Mouse (Mus musculus) kidney, adult 2 months (tissue): ENCODE results near the gene Ppara.

Experiments
- CTCF ChIP-seq: fragments of 200-500 bp; conservative IDR thresholded peaks from 2 replicates; pipeline ENCODE4 v1.5.1; 2011; ENCODE audit warnings: low read depth, mild to moderate bottlenecking, control low read depth, low read length, moderate library complexity, mixed read lengths; ENCODE audit not compliant: insufficient read depth, insufficient read length
- POLR2A ChIP-seq: fragments of 200-500 bp; IDR thresholded peaks from one replicate; pipeline ENCODE4 v1.6.1; 2011; ENCODE audit warnings: low read depth, low read length, control low read depth

GRCm38 (mm10) chr15:85734571-85735033 is at the start of gene Ppara:
- peak; percentile 24 for TF ChIP-seq POLR2A
- TF ChIP-seq CTCF: no peak
